Mouse (Mus musculus): ENCODE data around the gene Cadps2.

GRCm38 (mm10) chr6:23252196-23253135 lies 586.8 kb downstream of the Cadps2 start:
- TF ChIP-seq CTCF (IDR thresholded peaks at IDR 0.05; ENCODE audit: insufficient read depth, low read depth, low read length) (no peak), POLR2A (IDR thresholded peaks at IDR 0.05; ENCODE audit: insufficient read depth, low read depth, low read length) (no peak)

Measured in olfactory bulb, adult 2 months (tissue).